Mouse (Mus musculus): ENCODE measurements around the gene Tmc5.

DNA sequence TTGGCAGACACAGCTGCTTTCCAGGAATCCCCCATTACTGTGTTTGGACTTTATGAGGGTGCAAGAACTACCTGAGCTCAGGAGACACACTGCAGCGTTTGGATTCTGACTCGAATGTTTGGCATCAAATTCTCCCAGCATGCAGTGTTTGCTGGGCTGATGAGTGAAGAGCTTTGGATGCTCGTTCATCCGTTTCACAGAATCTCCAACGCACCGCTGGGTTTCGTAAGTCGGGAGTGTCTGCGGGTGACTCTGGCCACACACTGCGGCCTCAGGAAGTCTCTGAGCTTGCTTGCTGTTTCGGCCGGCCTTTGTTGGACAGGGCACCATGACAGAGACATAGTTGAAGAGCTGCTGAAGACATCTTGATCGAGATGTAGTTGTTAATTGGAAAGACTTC is 17.0 kb downstream of the Tmc5 start:
- TF ChIP-seq POLR2A (IDR thresholded peaks at IDR 0.05; ENCODE audit: insufficient read length, low read depth) (no peak), POLR2AphosphoS2 (IDR thresholded peaks at IDR 0.05; ENCODE audit: insufficient read length, low read depth) (no peak), MYOG (IDR thresholded peaks at IDR 0.05; ENCODE audit: control insufficient read depth in 1 of 3, insufficient read depth in 1 of 3, insufficient read length in 2 of 3, low read depth in 2 of 3) (no peak), MYOD1 (IDR thresholded peaks at IDR 0.05; ENCODE audit: control insufficient read depth in 1 of 3, insufficient read length in 2 of 3, low read depth in 2 of 3) (no peak), USF1 (IDR thresholded peaks at IDR 0.05; ENCODE audit: low read depth) (no peak), TCF12 (IDR thresholded peaks at IDR 0.05; ENCODE audit: insufficient read depth, poor library complexity, severe bottlenecking) (no peak), TCF3 (IDR thresholded peaks at IDR 0.05; ENCODE audit: insufficient read length, low read depth) (no peak), E2F4 (IDR thresholded peaks at IDR 0.05; ENCODE audit: insufficient read depth) (no peak), MAX (IDR thresholded peaks at IDR 0.05; ENCODE audit: low read depth) (no peak), SRF (IDR thresholded peaks at IDR 0.05; ENCODE audit: control insufficient read depth, insufficient read length, low read depth) (no peak), CEBPB (IDR thresholded peaks at IDR 0.05; ENCODE audit: insufficient read depth, poor library complexity, severe bottlenecking) (no peak), REST (IDR thresholded peaks at IDR 0.05; ENCODE audit: insufficient read depth, insufficient read length) (no peak)
